Mouse (Mus musculus) lung, postnatal 10 days (tissue): ENCODE results near the gene Ptprn2.

Source experiments
- DNase-seq: peaks from one replicate; pipeline ENCODE4 v3.0.0; 2021

Gene Ptprn2

GRCm38 (mm10) chr12:116528861-116529260 is 43.3 kb downstream of the Ptprn2 start:
- no peak for DNase-seq

- DNase-seq = no peak
Measured at GRCm38 (mm10) chr12:116533281-116533680, 47.8 kb downstream of the Ptprn2 start.

DNA sequence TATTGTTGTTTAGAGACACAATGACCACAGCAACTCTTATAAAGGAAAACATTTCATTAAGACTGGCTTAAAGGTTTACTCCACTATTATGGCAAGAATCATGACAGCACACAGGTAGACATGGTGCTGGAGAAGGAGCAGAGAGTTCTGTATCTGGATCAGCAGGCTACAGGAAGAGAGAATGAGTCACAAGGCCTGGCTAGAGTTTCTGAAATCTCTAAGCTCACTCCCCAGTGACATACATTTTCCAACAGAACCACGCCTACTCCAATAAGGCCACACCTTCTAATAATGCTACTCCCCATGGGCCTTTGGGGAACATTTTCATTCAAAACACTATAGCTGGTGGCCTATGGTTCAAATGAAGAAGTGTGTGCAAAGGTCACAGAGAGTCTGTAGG is 53.8 kb downstream of the Ptprn2 start:
- no peak for DNase-seq

DNA sequence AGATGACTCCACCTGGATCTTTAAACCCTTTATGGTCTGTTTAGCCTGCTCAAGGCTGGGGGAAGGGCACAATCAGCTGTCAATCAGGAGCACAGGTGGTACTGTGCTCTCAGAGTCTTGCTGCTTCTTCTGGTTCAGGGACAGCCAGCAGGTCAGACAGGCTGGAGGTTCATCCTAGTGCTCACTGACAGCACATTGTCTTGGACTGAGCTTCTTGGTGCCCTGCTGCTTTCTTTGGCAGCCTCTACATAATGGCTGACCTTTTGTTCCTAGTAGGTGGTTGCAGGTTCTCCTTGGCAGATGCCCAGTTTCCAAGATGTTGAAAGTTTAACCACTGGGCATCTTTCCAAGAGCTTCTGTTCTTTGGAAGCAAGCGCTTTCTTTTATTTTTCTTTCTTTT is 55.1 kb downstream of the Ptprn2 start:
- DNase-seq = peak; percentile 35

DNA sequence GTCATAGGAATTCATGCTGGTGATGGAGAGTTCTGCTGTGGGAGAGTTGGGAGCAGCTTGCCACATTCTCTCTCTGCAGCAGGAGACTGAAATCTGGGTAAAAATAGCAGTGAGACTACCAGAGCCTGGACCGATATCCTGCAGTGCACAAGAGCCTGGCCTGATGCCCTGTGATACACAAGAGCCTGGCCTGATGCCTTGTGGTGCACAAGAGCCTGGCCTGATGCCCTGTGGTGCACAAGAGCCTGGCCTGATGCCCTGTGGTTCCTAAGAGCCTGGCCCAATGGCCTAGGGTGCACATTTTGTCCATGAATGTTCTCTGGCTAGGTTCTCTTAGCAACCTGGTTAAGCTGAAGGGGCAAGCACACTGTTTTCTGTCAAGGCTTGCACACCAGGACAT is 64.5 kb downstream of the Ptprn2 start:
- DNase-seq = peak; percentile 65

DNA sequence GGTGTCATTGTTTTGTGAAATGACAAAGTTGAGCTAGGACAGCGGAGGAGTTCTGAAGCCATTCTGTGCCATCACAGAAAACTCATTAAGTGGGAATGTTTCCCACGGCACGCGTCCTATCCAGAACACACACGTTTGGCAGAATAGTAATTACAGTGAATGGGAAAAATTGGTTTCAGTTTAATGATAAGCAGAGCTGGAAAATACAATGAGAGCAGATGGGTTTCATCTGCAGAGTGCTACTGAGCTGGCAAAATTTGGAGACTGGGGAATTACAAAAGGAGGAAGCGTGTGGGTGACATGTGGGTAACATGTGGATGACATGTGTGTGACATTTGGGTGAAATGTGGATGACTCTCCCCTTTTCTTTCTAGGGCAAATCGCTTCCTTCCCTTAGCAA is 66.0 kb downstream of the Ptprn2 start:
- DNase-seq = no peak

DNA sequence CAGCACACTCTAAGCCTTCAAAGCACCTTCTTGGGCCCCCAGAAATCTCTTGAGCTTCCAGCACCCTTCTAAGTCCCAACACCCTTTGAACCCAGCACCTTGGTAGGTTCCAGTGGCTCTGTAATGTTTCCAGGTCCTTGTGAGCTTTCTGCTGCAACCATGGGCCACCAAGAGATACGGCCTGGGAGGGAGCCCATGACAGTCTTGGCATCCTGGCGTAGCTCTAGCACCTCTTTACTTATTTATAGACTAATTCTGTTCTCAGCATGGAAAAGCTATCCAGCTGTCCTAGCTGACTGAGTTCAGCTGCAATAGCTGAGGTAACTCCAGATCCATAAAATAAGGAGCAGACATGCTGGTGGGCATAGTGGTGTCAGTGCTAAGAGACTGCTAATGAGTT is 66.8 kb downstream of the Ptprn2 start:
- DNase-seq = no peak

GRCm38 (mm10) chr12:116553361-116553760 is 67.8 kb downstream of the Ptprn2 start:
- peak; percentile 30 for DNase-seq

DNA sequence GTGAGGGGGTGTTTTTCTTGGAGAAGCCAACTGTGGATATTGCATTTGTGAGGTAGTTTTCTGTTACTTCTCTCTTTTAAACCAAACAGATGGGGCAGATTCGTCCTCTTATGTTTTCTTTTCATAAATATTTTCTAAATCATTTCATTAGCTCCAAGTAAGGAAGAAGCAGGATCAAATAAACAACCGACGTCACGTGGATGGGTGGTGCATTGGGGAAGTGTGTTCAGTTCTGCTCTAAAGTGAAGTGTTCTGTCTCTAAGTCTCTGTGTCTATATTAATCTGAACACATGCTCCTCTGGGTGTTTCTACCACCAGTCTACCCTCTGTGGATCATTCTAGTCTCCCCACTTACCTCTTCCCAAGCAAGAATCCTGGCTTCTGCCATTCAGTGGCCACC is 70.4 kb downstream of the Ptprn2 start:
- DNase-seq = no peak

DNA sequence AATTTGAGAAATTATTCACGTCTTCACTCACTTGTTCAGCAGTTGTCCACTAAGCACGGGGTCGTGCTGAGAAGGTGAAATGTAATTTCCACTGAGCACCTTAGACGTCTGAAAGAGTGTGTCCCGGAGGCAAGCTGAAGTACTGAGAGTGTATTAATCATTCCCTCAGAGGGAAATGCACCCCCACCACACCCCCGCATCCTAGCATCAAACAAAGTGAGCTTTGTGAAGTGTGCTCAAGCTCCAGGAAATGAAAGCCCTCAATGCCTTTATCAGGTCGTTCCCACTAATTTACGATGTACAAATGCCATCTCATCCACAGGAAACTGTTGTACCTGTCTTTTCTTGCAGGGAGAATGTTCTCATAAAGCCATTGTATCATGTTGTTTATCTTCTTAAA is 78.9 kb downstream of the Ptprn2 start:
- no peak for DNase-seq

- DNase-seq = no peak
Measured at GRCm38 (mm10) chr12:116566672-116567071, 81.2 kb downstream of the Ptprn2 start.

DNA sequence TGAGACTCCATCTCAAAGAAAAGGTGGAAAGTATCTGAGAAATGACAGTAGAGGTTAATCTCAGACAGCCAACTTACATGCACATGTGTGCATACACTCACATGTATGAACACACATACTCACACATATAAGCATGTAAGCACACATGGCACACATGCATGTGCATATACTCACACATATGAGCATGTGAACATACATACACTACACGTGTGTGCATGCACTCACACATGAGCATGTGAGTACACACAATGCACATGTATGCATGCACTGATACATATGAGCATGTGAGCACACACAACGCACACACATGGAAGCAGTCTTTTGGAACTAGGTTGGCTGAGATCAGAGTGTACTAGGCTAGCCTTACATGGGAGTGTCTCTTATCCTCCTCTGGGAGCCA is 81.7 kb downstream of the Ptprn2 start:
- DNase-seq = no peak

DNA sequence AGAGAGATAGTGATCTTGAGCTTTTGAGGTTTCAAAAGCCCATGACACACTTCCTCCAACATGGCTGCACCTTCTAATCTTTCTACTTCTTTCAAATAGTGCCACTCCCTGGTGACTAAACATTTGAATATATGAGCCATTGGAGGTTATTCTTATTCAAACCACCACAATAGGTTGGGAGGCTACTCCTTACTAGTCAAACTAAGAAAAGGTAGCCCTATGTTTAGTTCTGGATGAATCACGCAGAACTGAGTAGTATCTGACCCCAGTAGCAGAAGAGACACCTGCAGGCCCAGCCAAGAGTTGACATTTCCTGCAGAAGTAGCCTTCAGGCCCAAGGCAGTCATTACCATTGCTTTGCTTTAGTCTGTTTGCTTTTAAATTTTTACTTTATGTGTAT is 84.0 kb downstream of the Ptprn2 start:
- no peak for DNase-seq

DNA sequence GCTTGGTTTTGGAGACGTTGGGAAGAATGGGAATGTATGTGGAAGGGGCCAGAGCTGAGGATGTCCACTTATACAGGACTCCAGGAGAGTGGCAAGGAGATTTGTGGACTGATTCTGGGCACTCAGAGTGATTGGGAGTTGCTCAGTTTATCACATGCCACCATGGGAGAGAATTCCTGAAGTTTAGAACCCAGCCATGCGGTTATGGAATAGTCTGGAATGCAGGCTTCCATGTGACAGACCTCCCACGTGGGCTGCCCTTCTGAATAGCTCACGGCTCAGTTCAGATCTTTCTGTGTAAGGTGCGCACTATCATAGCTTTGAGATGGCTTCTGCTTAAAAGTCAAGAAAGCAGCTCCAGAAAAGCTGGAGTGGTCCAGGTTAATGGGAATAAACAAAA is 88.6 kb downstream of the Ptprn2 start:
- DNase-seq = no peak

DNA sequence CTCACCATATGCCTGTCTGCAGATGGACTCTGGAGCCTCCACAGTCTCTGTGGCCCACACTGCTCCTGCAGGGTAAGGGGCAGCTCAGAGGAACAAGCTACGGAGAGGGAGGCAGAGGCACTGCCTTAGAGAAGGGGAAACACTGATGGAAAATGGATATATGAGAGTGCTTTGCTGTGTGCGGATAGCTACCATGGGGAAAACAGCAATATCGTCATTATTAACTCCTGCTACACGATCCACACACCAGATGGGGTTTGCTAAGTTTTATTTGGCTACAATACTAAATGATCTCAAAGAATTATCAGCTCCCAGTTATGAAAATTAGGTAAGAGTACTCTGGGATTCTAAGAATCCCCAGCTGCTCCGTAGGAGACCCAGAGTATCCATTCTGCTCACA is 89.2 kb downstream of the Ptprn2 start:
- DNase-seq = no peak

DNA sequence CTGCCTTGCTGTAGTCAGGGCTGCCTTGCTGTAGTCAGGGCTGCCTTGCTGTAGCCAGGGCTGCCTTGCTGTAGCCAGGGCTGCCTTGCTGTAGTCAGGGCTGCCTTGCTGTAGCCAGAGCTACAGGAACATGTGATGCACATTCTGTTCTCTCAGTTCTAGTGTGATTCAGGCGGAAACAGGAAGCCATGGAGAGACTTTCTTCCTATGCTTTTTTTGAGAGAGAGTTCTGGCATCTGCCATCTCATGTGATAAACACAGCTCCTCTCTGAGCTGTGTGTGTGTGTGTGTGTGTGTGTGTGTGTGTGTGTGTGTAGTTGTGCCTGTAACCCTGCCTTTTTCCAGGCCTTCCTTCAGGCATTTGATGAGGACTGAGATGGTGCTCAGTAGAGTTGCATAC is 92.4 kb downstream of the Ptprn2 start:
- peak; percentile 11 for DNase-seq

DNA sequence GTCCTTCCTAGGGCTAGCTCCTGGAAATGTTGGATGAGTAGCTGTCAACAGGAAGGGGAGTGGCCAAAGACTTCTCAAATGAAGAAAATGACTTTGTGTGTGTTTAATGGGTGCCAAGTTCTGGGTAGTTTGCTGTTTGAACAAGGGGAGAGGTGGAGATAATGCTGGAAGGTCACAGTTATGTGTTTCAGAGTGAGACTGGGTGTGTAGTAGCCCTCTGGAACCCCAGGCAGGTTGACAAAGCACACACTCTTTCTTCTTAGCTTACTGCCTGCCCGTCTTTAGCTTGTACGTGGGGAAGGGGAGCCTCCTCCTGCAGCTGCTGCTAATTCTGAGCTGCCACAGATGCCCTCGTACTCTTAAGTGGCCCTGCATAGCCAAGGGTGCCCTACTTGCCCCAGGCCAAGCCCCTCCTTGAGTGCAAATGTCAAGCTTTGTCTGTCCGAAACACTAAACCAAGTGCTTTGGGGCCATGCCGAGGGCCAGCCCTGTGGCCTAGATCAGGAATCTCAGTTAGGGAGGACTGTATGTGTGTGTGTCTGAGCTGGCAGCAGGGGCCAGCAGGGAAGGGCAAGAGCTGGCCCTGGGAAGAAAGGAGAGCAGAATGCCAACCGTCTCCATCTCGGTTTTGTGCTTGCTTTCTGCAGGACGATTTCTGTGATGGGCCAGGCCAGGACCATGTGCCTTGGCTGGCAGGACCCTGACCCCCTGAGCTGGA is 95.5 kb downstream of the Ptprn2 start:
- no peak for DNase-seq

- DNase-seq = peak; percentile 19
Measured at GRCm38 (mm10) chr12:116581864-116582263, 96.3 kb downstream of the Ptprn2 start.

DNA sequence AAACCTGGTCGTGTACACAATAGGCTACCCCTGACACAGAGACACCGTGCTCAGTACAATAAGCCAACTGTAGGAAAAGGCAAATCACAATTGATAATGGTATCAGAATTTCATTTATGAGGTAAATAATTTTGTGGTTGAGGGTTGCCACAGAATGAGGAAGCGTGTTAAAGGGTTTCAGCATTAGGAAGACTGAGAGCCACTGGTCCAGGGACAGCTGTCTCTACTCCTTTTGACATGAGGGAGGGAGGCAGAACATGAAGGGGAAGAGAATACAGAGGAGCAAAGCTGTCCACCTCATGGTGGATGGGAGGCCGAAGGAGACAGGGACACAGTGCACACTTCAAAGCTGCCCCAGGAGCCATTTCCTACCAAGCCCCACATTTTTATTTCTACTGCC is 97.3 kb downstream of the Ptprn2 start:
- no peak for DNase-seq

DNA sequence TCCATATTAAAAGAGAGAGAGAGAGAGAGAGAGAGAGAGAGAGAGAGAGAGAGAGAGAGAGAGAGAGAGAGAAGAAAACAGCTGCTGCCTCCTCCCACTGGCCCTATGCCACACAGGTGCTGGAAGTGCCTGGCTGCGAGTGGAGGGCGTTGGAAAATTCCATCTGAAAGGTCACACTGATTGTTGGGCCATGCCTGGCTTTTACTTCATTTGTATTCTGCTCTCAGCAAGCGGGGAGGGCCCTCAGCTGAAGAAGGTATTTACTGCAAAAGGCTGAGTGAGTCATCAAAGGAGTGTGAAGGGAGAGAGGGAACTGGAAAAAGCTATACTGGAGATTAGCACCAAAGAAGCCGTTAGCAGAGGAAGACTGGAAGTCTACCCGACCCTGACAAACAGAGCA is 99.5 kb downstream of the Ptprn2 start:
- peak; percentile 68 for DNase-seq

GRCm38 (mm10) chr12:116586167-116586566 is 100.6 kb downstream of the Ptprn2 start:
- DNase-seq = no peak

DNA sequence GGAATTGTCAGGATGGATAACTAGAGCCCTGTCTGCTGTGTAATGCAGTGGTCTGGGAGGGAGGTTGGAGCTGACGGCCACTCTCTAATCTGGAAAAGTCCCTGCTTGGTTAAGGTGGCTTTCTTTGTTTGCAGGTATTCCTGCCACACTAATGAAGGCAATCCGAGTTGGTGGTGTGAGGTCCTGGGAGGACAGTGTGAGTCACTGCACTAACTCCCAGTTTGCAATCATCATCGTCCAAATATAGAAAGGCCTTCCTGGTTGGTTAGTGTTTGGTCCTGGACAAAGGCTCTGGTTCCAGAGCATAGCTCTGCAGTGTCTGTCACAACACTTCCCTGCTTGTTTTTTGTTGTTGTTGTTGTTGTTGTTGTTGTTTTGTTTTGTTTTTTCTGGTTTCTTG is 102.0 kb downstream of the Ptprn2 start:
- no peak for DNase-seq

GRCm38 (mm10) chr12:116590076-116590475 is 104.6 kb downstream of the Ptprn2 start:
- DNase-seq = no peak

DNA sequence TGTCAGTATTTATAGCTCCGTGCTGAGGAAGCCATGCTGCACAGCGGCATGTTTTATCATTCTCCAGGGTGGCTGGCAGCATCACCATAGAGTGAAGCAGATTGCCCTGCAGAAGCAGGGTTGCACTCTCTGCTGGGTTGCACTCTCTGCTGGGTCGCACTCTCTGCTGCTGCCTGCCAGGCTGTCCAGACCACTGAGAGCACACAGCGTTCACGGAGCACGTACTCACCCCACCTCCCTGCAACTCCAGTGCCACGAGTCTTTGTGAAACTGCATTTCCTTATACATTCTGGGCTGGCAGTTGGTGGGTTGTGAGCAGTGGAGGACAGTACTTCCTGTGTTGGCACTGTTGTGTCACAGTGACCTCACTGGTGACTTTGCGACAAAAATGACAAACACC is 108.9 kb downstream of the Ptprn2 start:
- no peak for DNase-seq

- DNase-seq = no peak
Measured at GRCm38 (mm10) chr12:116594866-116595610, 109.5 kb downstream of the Ptprn2 start.
